Mouse (Mus musculus) heart, embryonic 12.5 days (tissue): Measurements from ENCODE around the gene Ankrd37. TPM values are rescaled to one million over a fixed set of nuclear protein-coding genes. Genes with fewer than 3 reads are reported as not detected.

Source experiments
- ATAC-seq: fragments of 200-750 bp; cut with Nextera tagmentation; 2 replicates; pipeline ENCODE4 v1.8.0; 2017; ENCODE audit warnings: moderate TSS enrichment, moderate library complexity; ENCODE audit not compliant: insufficient number of reproducible peaks, low FRiP score
- H3K27ac ChIP-seq: fragments of 300-500 bp; sonication (generic); 2 replicates; pipeline ENCODE4 v1.5.1; 2016; ENCODE audit warnings: mild to moderate bottlenecking, moderate library complexity; ENCODE audit not compliant: poor library complexity, severe bottlenecking
- H3K27me3 ChIP-seq: fragments of 300-500 bp; sonication (generic); replicated peaks from 2 replicates; pipeline ENCODE4 v1.6.1; 2016; ENCODE audit warnings: mild to moderate bottlenecking, moderate library complexity
- H3K36me3 ChIP-seq: fragments of 300-500 bp; sonication (generic); 2 replicates; pipeline ENCODE4 v1.6.1; 2016; ENCODE audit warnings: mild to moderate bottlenecking, moderate library complexity
- H3K4me1 ChIP-seq: fragments of 300-500 bp; sonication (generic); replicated peaks from 2 replicates; pipeline ENCODE4 v1.6.1; 2016; ENCODE audit warnings: mild to moderate bottlenecking
- H3K4me2 ChIP-seq: fragments of 300-500 bp; sonication (generic); 2 replicates; pipeline ENCODE4 v1.6.1; 2016; ENCODE audit warnings: mild to moderate bottlenecking, moderate library complexity
- H3K4me3 ChIP-seq: fragments of 300-500 bp; sonication (generic); 2 replicates; pipeline ENCODE4 v1.5.1; 2016; ENCODE audit warnings: mild to moderate bottlenecking
- H3K9ac ChIP-seq: fragments of 300-500 bp; sonication (generic); 2 replicates; pipeline ENCODE4 v1.6.1; 2016; ENCODE audit warnings: mild to moderate bottlenecking, moderate library complexity
- H3K9me3 ChIP-seq: fragments of 300-500 bp; sonication (generic); replicated peaks from 2 replicates; pipeline ENCODE4 v1.6.1; 2016; ENCODE audit warnings: mild to moderate bottlenecking, moderate library complexity
- WGBS: fragments of 180-500 bp; shearing (Covaris S2); methylation state at CpG from one replicate; pipeline ENCODE4 v1.1.7; 2016; 5-methylcytosine and 5-hydroxymethylcytosine counted together
- polyA plus RNA-seq: library from polyadenylated mRNA; unstranded; fragments of >200 nt; fragmentation: Nextera tagmentation; extraction: Ambion mirVana; gene quantifications from 2 replicates; pipeline ENCODE4 v1.2.1, GENCODE M21; 2016

The Ankrd37 gene
- polyA plus RNA-seq: 13.4 and 15.9 TPM in 2 replicates

DNA sequence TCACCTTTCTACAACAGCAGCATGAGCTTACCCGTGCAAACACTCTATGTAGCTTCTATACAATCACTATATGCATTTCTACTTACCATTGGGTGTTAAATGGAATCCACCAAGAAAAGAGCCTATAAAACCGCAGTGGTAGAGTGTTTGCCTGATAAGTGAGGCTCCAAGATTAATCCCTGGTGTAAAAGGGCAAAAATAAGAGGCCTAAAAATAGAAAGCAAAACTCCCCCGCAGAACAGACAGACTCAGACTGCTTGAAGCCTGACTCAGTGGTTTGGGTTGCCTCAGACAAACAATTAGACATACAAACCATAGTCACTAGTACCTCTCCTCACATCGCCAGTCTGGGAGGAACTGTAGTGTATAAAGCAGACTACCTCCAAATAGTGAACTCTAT, at the start of gene Ankrd37:
TSS of gene Ankrd37 (minus strand) at position 112 of the 400 bp plus-strand sequence.
- H3K9ac ChIP-seq: no peak within 1 kb of the TSS
- no peaks in the 10 kb centered on the region for H3K36me3 ChIP-seq
- no peaks in the 10 kb centered on the region for H3K27me3 ChIP-seq
- no peak for ATAC-seq
- peak within 1 kb of the TSS; percentile 71 for H3K27ac ChIP-seq
- no peak within 1 kb of the TSS for H3K4me3 ChIP-seq
- H3K9me3 ChIP-seq: no peaks in the 10 kb centered on the region
- WGBS: 27% methylated on average over 4 of the region's 4 CpGs
- peaks cover 16% of the 10 kb centered on the region for H3K4me1 ChIP-seq
- H3K4me2 ChIP-seq: peak within 1 kb of the TSS; percentile 30

DNA sequence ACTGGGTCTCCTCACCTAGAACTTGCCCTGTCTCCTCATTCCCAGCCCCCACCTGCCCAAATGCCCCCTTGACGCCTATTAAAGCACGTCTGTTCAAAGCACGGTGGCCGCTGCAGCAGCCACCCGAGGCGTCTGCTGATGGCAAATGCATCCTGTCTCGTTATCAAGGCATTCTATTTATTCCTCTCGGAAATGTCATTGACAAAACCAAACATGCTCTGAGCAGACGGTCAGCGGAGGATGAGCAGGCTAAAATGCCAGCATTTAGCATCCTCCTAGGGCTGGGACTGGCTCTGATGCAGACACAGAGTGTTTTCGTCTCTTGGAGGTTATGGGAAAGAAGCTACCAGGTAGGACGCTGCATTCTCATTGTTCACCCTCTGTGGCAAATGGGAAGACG, 34.8 kb upstream of the Ankrd37 start:
- H3K4me3 ChIP-seq: no peak overlapping the region
- H3K27me3 ChIP-seq: no peaks in the 10 kb centered on the region
- H3K4me2 ChIP-seq: 0 out of 2 replicates have a peak overlapping the region, but pooled peaks have one; percentile 12
- H3K9me3 ChIP-seq: no peaks in the 10 kb centered on the region
- ATAC-seq: no peak
- peaks cover 23% of the 10 kb centered on the region for H3K36me3 ChIP-seq
- no peak overlapping the region; the same call in 1 of the 2 replicates for H3K9ac ChIP-seq
- H3K27ac ChIP-seq: no peak overlapping the region
- 47% methylated on average over 13 of the region's 13 CpGs for WGBS
- peaks cover 8% of the 10 kb centered on the region for H3K4me1 ChIP-seq

DNA sequence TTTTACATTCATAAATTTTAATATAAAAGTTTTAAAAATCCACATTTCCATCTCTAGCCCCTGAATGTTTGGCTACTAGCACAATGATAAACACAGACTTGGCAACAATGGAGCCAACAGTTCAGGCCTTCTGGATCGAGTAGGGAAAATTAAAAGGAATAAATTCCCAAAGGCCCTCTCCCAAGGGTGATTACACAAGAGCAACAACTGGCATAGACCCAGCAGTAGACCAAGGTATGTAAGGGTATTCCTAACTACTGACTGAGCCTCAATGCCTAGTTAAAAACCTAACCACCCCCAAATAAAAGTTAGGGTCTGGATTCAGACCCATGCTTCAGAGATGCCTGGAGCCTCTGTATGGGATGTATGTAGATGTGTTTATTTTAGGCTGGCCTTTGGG, 34.2 kb upstream of the Ankrd37 start:
- Histone ChIP-seq H3K4me1 (peaks cover 8% of the 10 kb centered on the region), H3K4me2 (no peak overlapping the region), H3K4me3 (no peak overlapping the region), H3K27ac (no peak overlapping the region), H3K36me3 (peaks cover 23% of the 10 kb centered on the region), H3K9ac (no peak overlapping the region), H3K9me3 (no peaks in the 10 kb centered on the region), H3K27me3 (no peaks in the 10 kb centered on the region)
- WGBS: 70% methylated on average over 1 of the region's 1 CpGs
- no peak for ATAC-seq

DNA sequence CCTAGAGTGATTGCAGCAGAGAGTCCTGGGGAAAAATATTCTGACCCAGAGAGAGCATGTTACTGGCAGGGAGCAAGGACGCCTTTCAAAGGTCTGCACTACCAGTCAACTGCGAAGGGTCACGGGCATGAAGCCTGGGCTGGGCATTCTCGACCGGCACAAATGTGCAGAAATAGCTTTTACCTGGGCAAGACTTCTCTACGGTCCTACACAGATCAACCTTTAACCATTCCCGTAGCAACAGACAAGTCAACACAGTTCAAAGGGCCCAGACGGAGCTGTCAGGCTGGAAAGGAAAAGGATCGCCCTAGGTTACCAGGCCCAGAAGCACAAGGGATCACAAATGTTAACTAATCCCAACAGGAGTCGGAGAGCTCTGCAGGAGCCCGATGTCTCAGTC, 30.7 kb upstream of the Ankrd37 start:
- Histone ChIP-seq H3K9ac (no peak overlapping the region), H3K9me3 (no peaks in the 10 kb centered on the region), H3K27ac (no peak overlapping the region), H3K4me3 (no peak overlapping the region), H3K36me3 (peaks cover 25% of the 10 kb centered on the region), H3K4me2 (no peak overlapping the region), H3K27me3 (no peaks in the 10 kb centered on the region), H3K4me1 (peaks cover 8% of the 10 kb centered on the region)
- 77% methylated on average over 11 of the region's 11 CpGs for WGBS
- ATAC-seq: no peak

DNA sequence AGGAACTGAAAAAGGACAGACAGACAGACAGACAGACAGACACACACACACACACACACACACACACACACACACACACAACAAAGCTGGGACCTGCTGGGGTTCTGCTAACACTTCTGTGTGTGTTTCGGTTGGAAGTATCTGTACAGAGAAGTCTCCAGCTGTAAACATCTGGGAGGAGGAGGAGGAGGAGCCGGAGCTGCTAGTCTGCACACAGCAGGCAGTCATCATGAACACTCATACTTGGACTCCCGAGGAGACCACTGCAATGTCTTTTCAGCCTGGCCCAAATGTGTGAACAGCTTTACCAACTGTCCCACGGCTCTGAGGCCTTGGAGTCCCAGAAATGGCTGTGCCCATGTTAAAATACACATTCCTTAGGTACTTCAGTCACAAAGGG, 18.9 kb upstream of the Ankrd37 start:
- no peak overlapping the region for H3K9ac ChIP-seq
- peaks cover under 1% of the 10 kb centered on the region; the same call in 1 of the 2 replicates for H3K36me3 ChIP-seq
- H3K27ac ChIP-seq: no peak overlapping the region
- peaks cover 13% of the 10 kb centered on the region; the same call in 1 of the 2 replicates for H3K4me1 ChIP-seq
- H3K27me3 ChIP-seq: no peaks in the 10 kb centered on the region
- H3K4me3 ChIP-seq: no peak overlapping the region
- H3K9me3 ChIP-seq: no peaks in the 10 kb centered on the region
- WGBS: 43% methylated on average over 4 of the region's 4 CpGs
- ATAC-seq: no peak
- no peak overlapping the region for H3K4me2 ChIP-seq

DNA sequence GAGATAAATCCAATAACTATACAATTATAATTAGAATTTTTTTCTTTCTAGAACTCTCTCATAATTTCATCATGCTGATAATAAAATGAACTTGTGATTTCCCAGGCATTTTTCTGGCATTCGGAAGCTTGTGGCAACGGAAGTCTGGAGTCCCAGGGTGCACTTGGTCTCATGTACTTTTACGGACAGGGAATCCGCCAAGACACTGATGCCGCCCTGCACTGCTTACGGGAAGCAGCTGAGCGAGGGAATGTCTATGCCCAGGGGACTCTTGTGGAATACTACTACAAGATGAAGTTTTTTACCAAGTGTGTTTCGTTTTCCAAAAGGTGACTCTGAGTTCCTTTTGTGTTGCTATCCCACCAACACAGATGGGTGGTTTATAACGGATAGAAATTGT, 17.3 kb upstream of the Ankrd37 start:
- H3K27me3 ChIP-seq: no peaks in the 10 kb centered on the region
- no peak overlapping the region for H3K4me2 ChIP-seq
- no peaks in the 10 kb centered on the region for H3K9me3 ChIP-seq
- H3K4me3 ChIP-seq: no peak overlapping the region
- ATAC-seq: no peak
- no peaks in the 10 kb centered on the region for H3K36me3 ChIP-seq
- no peak overlapping the region for H3K27ac ChIP-seq
- no peak overlapping the region for H3K9ac ChIP-seq
- 87% methylated on average over 9 of the region's 9 CpGs for WGBS
- peaks cover 13% of the 10 kb centered on the region; the same call in 1 of the 2 replicates for H3K4me1 ChIP-seq

DNA sequence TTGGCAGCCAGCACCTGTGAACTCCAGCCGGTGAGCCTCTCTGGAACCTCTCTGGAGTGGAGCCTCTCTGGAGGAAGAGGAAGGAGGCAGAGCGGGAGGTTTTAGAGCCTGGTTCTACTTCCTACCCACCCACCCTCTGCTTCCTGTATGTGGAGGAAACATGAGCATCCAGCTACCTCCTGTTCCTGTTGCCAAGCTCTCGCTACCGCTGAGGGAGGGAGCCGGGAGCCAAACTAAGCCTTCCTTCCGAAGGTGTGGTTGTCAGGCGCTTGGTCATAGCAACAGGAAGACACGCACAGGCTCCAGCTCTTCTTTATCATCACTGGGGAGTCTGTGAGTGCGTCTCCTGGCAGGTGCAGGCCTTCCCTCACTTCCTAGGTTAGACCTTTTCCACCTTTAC, 16.7 kb upstream of the Ankrd37 start:
- no peaks in the 10 kb centered on the region for H3K27me3 ChIP-seq
- H3K9ac ChIP-seq: no peak overlapping the region
- H3K4me2 ChIP-seq: no peak overlapping the region
- H3K27ac ChIP-seq: no peak overlapping the region
- H3K4me1 ChIP-seq: peaks cover 13% of the 10 kb centered on the region; the same call in 1 of the 2 replicates
- no peaks in the 10 kb centered on the region for H3K9me3 ChIP-seq
- no peak for ATAC-seq
- no peaks in the 10 kb centered on the region for H3K36me3 ChIP-seq
- H3K4me3 ChIP-seq: no peak overlapping the region
- WGBS: 80% methylated on average over 9 of the region's 9 CpGs

DNA sequence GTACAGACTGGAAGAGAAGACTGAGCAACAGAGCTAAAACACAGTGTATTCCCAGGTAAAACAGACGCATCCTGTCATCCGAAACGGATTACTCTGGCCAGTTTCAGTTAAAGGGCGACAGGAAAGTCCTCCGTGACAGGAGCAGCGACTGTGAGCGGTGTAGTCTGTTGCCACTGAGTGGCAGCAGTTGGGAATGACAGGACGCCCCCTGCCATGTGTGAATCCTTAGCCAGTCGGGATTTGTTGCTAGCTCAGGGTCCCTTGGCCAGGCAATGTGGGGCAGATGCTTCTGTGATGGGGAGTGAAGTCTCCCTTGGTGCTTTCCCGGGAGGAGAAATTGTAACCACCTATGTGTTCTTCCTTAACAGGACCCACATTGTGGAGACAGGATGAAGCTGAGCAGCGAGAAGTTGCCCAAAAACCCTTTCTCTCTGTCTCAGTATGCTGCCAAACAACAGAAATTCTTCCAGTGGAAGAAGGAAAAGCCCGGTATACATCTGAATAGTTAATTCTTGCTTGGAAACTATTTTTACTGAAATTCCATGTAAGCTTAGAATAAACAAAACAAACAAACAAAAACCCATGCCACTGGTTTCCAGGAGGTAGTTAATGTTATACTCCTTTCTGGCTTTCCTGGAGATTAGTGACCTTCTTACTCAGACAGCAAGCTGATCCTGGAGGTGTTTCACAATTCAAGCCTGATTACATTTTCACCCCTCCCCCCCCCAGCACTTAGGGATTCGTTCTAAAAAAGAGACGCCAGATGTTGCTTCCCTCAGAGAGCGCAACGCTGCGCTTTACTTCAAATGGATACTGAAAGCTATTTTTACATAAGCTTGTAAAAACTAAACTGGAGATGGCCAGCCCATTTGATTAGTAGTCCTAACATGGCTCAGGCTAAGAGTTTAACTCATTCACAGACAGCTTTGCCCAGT, 5.5 kb upstream of the Ankrd37 start:
- Histone ChIP-seq H3K4me1 (peaks cover 12% of the 10 kb centered on the region), H3K9ac (peak overlapping the region; percentile 61; the same call in 1 of the 2 replicates), H3K9me3 (no peaks in the 10 kb centered on the region), H3K27me3 (no peaks in the 10 kb centered on the region), H3K36me3 (no peaks in the 10 kb centered on the region), H3K27ac (peak overlapping the region; percentile 53), H3K4me2 (peak overlapping the region; percentile 67), H3K4me3 (peak overlapping the region; percentile 29)
- 7% methylated on average over 17 of the region's 17 CpGs for WGBS
- ATAC-seq: peak; percentile 42; the same call in 1 of the 2 replicates

DNA sequence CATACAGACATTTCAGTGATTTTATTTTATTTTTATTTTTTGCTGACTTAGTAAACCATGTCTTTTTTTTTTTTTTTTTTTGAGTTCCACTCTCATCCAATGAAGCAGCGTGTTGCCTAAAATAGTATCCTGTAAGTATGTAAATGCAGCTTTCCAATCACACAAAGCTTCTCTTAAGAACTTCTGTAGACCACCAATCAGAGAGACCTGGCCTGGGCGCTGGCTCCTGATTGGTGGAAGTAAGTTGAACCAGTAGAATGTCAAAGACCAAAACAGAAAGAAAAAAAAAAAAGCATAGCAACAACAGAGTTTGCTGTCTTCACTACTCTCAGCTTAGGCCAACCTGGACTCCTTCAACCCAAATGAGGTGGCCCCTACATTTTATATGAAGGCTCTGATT, 4.8 kb upstream of the Ankrd37 start:
- Histone ChIP-seq H3K27me3 (no peaks in the 10 kb centered on the region), H3K36me3 (no peaks in the 10 kb centered on the region), H3K4me3 (peak overlapping the region; percentile 29), H3K27ac (peak overlapping the region; percentile 53), H3K9ac (peak overlapping the region; percentile 61; the same call in 1 of the 2 replicates), H3K4me2 (peak overlapping the region; percentile 67), H3K9me3 (no peaks in the 10 kb centered on the region), H3K4me1 (peaks cover 19% of the 10 kb centered on the region)
- ATAC-seq: 0 out of 2 replicates have a peak, but pooled peaks have one; percentile 29
- 57% methylated on average over 2 of the region's 2 CpGs for WGBS

DNA sequence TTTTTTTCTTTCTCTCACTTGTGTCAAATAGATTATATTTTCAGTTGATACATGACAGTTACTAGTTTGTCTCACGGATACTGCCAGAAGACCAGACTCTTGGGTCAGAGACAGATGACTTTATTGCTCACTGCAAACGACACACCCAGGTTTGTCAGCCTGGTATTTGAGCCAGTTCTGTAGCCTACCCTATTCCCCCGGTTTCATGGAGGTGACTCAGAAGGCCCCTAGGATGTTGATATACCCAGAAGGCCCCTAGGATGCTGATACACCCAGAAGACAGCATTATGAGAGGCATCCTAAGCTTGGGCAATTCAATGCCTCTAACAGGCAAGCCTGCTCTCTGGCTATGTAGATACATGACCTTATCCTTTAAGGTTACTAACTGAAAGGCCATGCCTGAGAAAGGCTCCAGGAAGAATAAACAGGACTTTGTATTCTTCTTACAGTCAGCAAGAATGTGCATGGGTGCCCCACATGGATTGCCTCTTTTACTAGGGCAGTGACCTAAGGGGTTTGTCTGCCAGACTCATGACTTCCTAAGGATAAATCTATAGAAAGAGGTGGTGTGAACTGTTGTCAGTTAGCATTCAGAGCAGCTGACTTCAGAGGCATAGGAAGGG, 1.7 kb upstream of the Ankrd37 start:
- Histone ChIP-seq H3K36me3 (no peaks in the 10 kb centered on the region), H3K4me3 (no peak overlapping the region), H3K9ac (no peak overlapping the region), H3K27me3 (no peaks in the 10 kb centered on the region), H3K27ac (no peak overlapping the region), H3K4me1 (peaks cover 25% of the 10 kb centered on the region), H3K9me3 (no peaks in the 10 kb centered on the region), H3K4me2 (no peak overlapping the region)
- no peak for ATAC-seq
- WGBS: 69% methylated on average over 3 of the region's 3 CpGs
